Mouse (Mus musculus): ENCODE measurements at regions not wholly inside any gene's neighbourhood (a gene's known extent, or its start where the extent isn't known, plus 50 kb on each side); places are given as distances from the start of the nearest gene placed in this dataset.

- H3K4me3 ChIP-seq (ENCODE audit: control insufficient read depth in 1 of 2, insufficient read depth in 1 of 2, low read depth in 1 of 2, low read length in 2 of 2), result no peak overlapping the region
- WGBS, result 58% methylated on average over 6 of the region's 6 CpGs
Measured at GRCm38 (mm10) chr4:56610273-56610672, 129.6 kb upstream of the Gm26657 start.

GRCm38 (mm10) chr4:56608701-56609100, 131.2 kb upstream of the Gm26657 start:
- ATAC-seq (ENCODE audit: insufficient number of reproducible peaks, insufficient read depth, low FRiP score, low read depth), result no peak
- WGBS, result 46% methylated on average over 4 of the region's 4 CpGs
- no peaks in the 10 kb centered on the region for H3K27me3 ChIP-seq (ENCODE audit: control insufficient read depth, insufficient read depth, low read length)
- H3K36me3 ChIP-seq (ENCODE audit: control insufficient read depth, insufficient read depth, low read length), result no peaks in the 10 kb centered on the region
- H3K4me2 ChIP-seq (ENCODE audit: low read length), result no peak overlapping the region
- no peaks in the 10 kb centered on the region for H3K9me3 ChIP-seq (ENCODE audit: control insufficient read depth, low read length)
- H3K9ac ChIP-seq (ENCODE audit: low read length), result no peak overlapping the region
- peaks cover 20 to 27% of the 10 kb centered on the region in 2 experiments for H3K4me1 ChIP-seq (ENCODE audit: control insufficient read depth in 2 of 2, insufficient read depth in 2 of 2, low read length in 2 of 2)
- H3K27ac ChIP-seq (replicated peaks in 1 of 2; ENCODE audit: control insufficient read depth in 1 of 2, insufficient read depth in 1 of 2, low read depth in 2 of 2, low read length in 2 of 2), result no peak overlapping the region
- no peak overlapping the region for H3K4me3 ChIP-seq (ENCODE audit: control insufficient read depth in 1 of 2, insufficient read depth in 1 of 2, low read depth in 1 of 2, low read length in 2 of 2)

More at GRCm38 (mm10) chr4:56610273-56610672, 129.6 kb upstream of the Gm26657 start:
- Histone ChIP-seq H3K4me2 (ENCODE audit: low read length) (no peak overlapping the region), H3K4me1 (ENCODE audit: control insufficient read depth in 2 of 2, insufficient read depth in 2 of 2, low read length in 2 of 2) (peaks cover 20 to 27% of the 10 kb centered on the region in 2 experiments), H3K36me3 (ENCODE audit: control insufficient read depth, insufficient read depth, low read length) (no peaks in the 10 kb centered on the region), H3K9ac (ENCODE audit: low read length) (no peak overlapping the region), H3K9me3 (ENCODE audit: control insufficient read depth, low read length) (no peaks in the 10 kb centered on the region), H3K27me3 (ENCODE audit: control insufficient read depth, insufficient read depth, low read length) (no peaks in the 10 kb centered on the region), H3K27ac (replicated peaks in 1 of 2; ENCODE audit: control insufficient read depth in 1 of 2, insufficient read depth in 1 of 2, low read depth in 2 of 2, low read length in 2 of 2) (no peak overlapping the region)
- ATAC-seq (ENCODE audit: insufficient number of reproducible peaks, insufficient read depth, low FRiP score, low read depth), result 0 out of 2 replicates have a peak, but pooled peaks have one; percentile 35

GRCm38 (mm10) chr4:56598398-56598797, 141.5 kb upstream of the Gm26657 start:
- no peaks in the 10 kb centered on the region for H3K4me1 ChIP-seq (ENCODE audit: control insufficient read depth in 2 of 2, insufficient read depth in 2 of 2, low read length in 2 of 2)
- H3K4me3 ChIP-seq (ENCODE audit: control insufficient read depth in 1 of 2, insufficient read depth in 1 of 2, low read depth in 1 of 2, low read length in 2 of 2), result no peak overlapping the region
- H3K9me3 ChIP-seq (ENCODE audit: control insufficient read depth, low read length), result no peaks in the 10 kb centered on the region
- 73% methylated on average over 2 of the region's 2 CpGs for WGBS
- H3K36me3 ChIP-seq (ENCODE audit: control insufficient read depth, insufficient read depth, low read length), result no peaks in the 10 kb centered on the region
- H3K27me3 ChIP-seq (ENCODE audit: control insufficient read depth, insufficient read depth, low read length), result no peaks in the 10 kb centered on the region
- no peak overlapping the region for H3K4me2 ChIP-seq (ENCODE audit: low read length)
- no peak overlapping the region for H3K27ac ChIP-seq (replicated peaks in 1 of 2; ENCODE audit: control insufficient read depth in 1 of 2, insufficient read depth in 1 of 2, low read depth in 2 of 2, low read length in 2 of 2)
- H3K9ac ChIP-seq (ENCODE audit: low read length), result no peak overlapping the region
- ATAC-seq (ENCODE audit: insufficient number of reproducible peaks, insufficient read depth, low FRiP score, low read depth), result no peak

GRCm38 (mm10) chr4:56597931-56598330, 141.9 kb upstream of the Gm26657 start:
- Histone ChIP-seq H3K4me1 (ENCODE audit: control insufficient read depth in 2 of 2, insufficient read depth in 2 of 2, low read length in 2 of 2) (no peaks in the 10 kb centered on the region), H3K36me3 (ENCODE audit: control insufficient read depth, insufficient read depth, low read length) (no peaks in the 10 kb centered on the region), H3K9me3 (ENCODE audit: control insufficient read depth, low read length) (no peaks in the 10 kb centered on the region), H3K4me2 (ENCODE audit: low read length) (no peak overlapping the region), H3K9ac (ENCODE audit: low read length) (no peak overlapping the region), H3K4me3 (ENCODE audit: control insufficient read depth in 1 of 2, insufficient read depth in 1 of 2, low read depth in 1 of 2, low read length in 2 of 2) (no peak overlapping the region), H3K27ac (replicated peaks in 1 of 2; ENCODE audit: control insufficient read depth in 1 of 2, insufficient read depth in 1 of 2, low read depth in 2 of 2, low read length in 2 of 2) (no peak overlapping the region), H3K27me3 (ENCODE audit: control insufficient read depth, insufficient read depth, low read length) (no peaks in the 10 kb centered on the region)
- no peak for ATAC-seq (ENCODE audit: insufficient number of reproducible peaks, insufficient read depth, low FRiP score, low read depth)

- Histone ChIP-seq H3K4me3 (ENCODE audit: control insufficient read depth in 1 of 2, insufficient read depth in 1 of 2, low read depth in 1 of 2, low read length in 2 of 2) (no peak overlapping the region), H3K27me3 (ENCODE audit: control insufficient read depth, insufficient read depth, low read length) (no peaks in the 10 kb centered on the region), H3K9ac (ENCODE audit: low read length) (no peak overlapping the region), H3K9me3 (ENCODE audit: control insufficient read depth, low read length) (no peaks in the 10 kb centered on the region), H3K27ac (replicated peaks in 1 of 2; ENCODE audit: control insufficient read depth in 1 of 2, insufficient read depth in 1 of 2, low read depth in 2 of 2, low read length in 2 of 2) (no peak overlapping the region), H3K36me3 (ENCODE audit: control insufficient read depth, insufficient read depth, low read length) (no peaks in the 10 kb centered on the region), H3K4me2 (ENCODE audit: low read length) (no peak overlapping the region), H3K4me1 (ENCODE audit: control insufficient read depth in 2 of 2, insufficient read depth in 2 of 2, low read length in 2 of 2) (no peaks in the 10 kb centered on the region)
- WGBS, result 67% methylated on average over 3 of the region's 3 CpGs
- ATAC-seq (ENCODE audit: insufficient number of reproducible peaks, insufficient read depth, low FRiP score, low read depth), result no peak
Measured at GRCm38 (mm10) chr4:56582405-56582804, 157.5 kb upstream of the Gm26657 start.

GRCm38 (mm10) chr4:56576837-56577548, 162.9 kb upstream of the Gm26657 start:
- Histone ChIP-seq H3K36me3 (ENCODE audit: control insufficient read depth, insufficient read depth, low read length) (no peaks in the 10 kb centered on the region), H3K4me2 (ENCODE audit: low read length) (no peak overlapping the region), H3K27ac (replicated peaks in 1 of 2; ENCODE audit: control insufficient read depth in 1 of 2, insufficient read depth in 1 of 2, low read depth in 2 of 2, low read length in 2 of 2) (no peak overlapping the region), H3K4me1 (ENCODE audit: control insufficient read depth in 2 of 2, insufficient read depth in 2 of 2, low read length in 2 of 2) (no peaks in the 10 kb centered on the region), H3K4me3 (ENCODE audit: control insufficient read depth in 1 of 2, insufficient read depth in 1 of 2, low read depth in 1 of 2, low read length in 2 of 2) (no peak overlapping the region), H3K27me3 (ENCODE audit: control insufficient read depth, insufficient read depth, low read length) (no peaks in the 10 kb centered on the region), H3K9me3 (ENCODE audit: control insufficient read depth, low read length) (no peaks in the 10 kb centered on the region), H3K9ac (ENCODE audit: low read length) (no peak overlapping the region)
- 86% methylated on average over 15 of the region's 15 CpGs for WGBS
- ATAC-seq (ENCODE audit: insufficient number of reproducible peaks, insufficient read depth, low FRiP score, low read depth), result no peak

- Histone ChIP-seq H3K4me1 (ENCODE audit: control insufficient read depth in 2 of 2, insufficient read depth in 2 of 2, low read length in 2 of 2) (no peaks in the 10 kb centered on the region), H3K4me2 (ENCODE audit: low read length) (no peak overlapping the region), H3K36me3 (ENCODE audit: control insufficient read depth, insufficient read depth, low read length) (no peaks in the 10 kb centered on the region), H3K27ac (replicated peaks in 1 of 2; ENCODE audit: control insufficient read depth in 1 of 2, insufficient read depth in 1 of 2, low read depth in 2 of 2, low read length in 2 of 2) (no peak overlapping the region), H3K27me3 (ENCODE audit: control insufficient read depth, insufficient read depth, low read length) (no peaks in the 10 kb centered on the region), H3K4me3 (ENCODE audit: control insufficient read depth in 1 of 2, insufficient read depth in 1 of 2, low read depth in 1 of 2, low read length in 2 of 2) (no peak overlapping the region), H3K9ac (ENCODE audit: low read length) (no peak overlapping the region), H3K9me3 (ENCODE audit: control insufficient read depth, low read length) (no peaks in the 10 kb centered on the region)
- ATAC-seq (ENCODE audit: insufficient number of reproducible peaks, insufficient read depth, low FRiP score, low read depth), result no peak
Measured at GRCm38 (mm10) chr4:56552126-56552525, 187.7 kb upstream of the Gm26657 start.
